9 mouse cellular contexts compared by ENCODE assay signal in the genomic region with DNA sequence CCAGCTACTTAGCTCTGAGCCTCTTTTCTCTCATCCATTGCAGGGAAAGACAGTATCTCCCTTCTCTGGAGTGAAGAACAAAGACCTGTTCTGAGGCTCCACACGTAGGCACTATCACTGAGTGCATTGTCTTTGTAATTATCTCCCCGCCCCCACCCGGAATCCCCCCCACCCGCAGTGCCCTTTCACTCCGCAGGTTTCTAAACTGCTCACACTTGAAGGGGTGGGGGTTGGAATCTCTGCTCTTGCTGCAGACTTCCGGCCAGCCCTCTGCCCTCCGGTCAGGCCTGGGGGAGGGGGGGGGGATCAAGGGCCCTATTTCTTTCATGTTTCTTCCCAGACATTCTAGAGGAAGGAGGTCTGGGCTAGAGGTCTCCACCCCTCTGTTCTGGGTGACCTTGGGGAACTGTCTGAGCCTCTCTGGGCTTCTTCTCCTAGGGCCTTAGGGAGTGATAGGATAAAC. TPM values are rescaled to one million over a fixed set of nuclear protein-coding genes. Genes with fewer than 3 reads are reported as not detected.
DNase-seq lines count a peak whose midpoint lies in the region; ATAC-seq and TF ChIP-seq lines count a peak whose summit lies in the region.
"Had no signal": no experiment of that assay in that cellular context is flagged by ENCODE, and none has a peak within 500 bp of the region (broad histone marks: within the 10 kb centered on the region; RNA-seq: fewer than 3 reads in every experiment).

No protein-coding gene starts in this region.

- WGBS in embryonic facial prominence, embryonic 10.5 days, result 2% methylated on average over 7 of the region's 7 CpGs
- 2% methylated on average over 7 of the region's 7 CpGs for WGBS in hindbrain, postnatal 0 days
- WGBS in neural tube, embryonic 11.5 days, result 2% methylated on average over 7 of the region's 7 CpGs

- no peaks in the 10 kb centered on the region for H3K36me3 ChIP-seq in embryonic facial prominence, embryonic 10.5 days (replicated peaks)
- no peaks in the 10 kb centered on the region for H3K36me3 ChIP-seq in hindbrain, postnatal 0 days (ENCODE audit: insufficient read depth, low read length)
- H3K36me3 ChIP-seq in neural tube, embryonic 11.5 days (ENCODE audit: control insufficient read depth, insufficient read depth, low read length), result no peaks in the 10 kb centered on the region

- H3K4me2 ChIP-seq in hindbrain, postnatal 0 days (ENCODE audit: low read depth, low read length), result no peak overlapping the region
- no peak overlapping the region for H3K4me2 ChIP-seq in neural tube, embryonic 11.5 days (ENCODE audit: low read depth)

- H3K27me3 ChIP-seq in embryonic facial prominence, embryonic 10.5 days (replicated peaks; ENCODE audit: low read depth, poor library complexity, severe bottlenecking), result peaks cover 5% of the 10 kb centered on the region; the same call in 1 of the 2 replicates
- no peaks in the 10 kb centered on the region for H3K27me3 ChIP-seq in hindbrain, postnatal 0 days (ENCODE audit: insufficient read depth, low read length)
- no peaks in the 10 kb centered on the region for H3K27me3 ChIP-seq in neural tube, embryonic 11.5 days (ENCODE audit: control insufficient read depth, insufficient read depth, low read length)

- peak overlapping the region; percentile 82 for H3K27ac ChIP-seq in embryonic facial prominence, embryonic 10.5 days (replicated peaks)
- no peak overlapping the region for H3K27ac ChIP-seq in hindbrain, postnatal 0 days
- H3K27ac ChIP-seq in neural tube, embryonic 11.5 days (ENCODE audit: low read depth, low read length), result no peak overlapping the region

- peaks cover 50% of the 10 kb centered on the region for H3K4me1 ChIP-seq in embryonic facial prominence, embryonic 10.5 days
- peaks cover 14% of the 10 kb centered on the region for H3K4me1 ChIP-seq in hindbrain, postnatal 0 days (ENCODE audit: insufficient read depth, low read length)
- peaks cover 17% of the 10 kb centered on the region for H3K4me1 ChIP-seq in neural tube, embryonic 11.5 days (ENCODE audit: control insufficient read depth, insufficient read depth, low read length)

- TF ChIP-seq CTCF in hindbrain, postnatal 0 days (IDR thresholded peaks at IDR 0.05; ENCODE audit: low read depth), result no peak

- H3K4me3 ChIP-seq in embryonic facial prominence, embryonic 10.5 days, result peak overlapping the region; percentile 33
- H3K4me3 ChIP-seq in hindbrain, postnatal 0 days (ENCODE audit: low read length), result no peak overlapping the region
- no peak overlapping the region for H3K4me3 ChIP-seq in neural tube, embryonic 11.5 days (ENCODE audit: low read depth, low read length)

- 0 out of 2 replicates have a peak, but pooled peaks have one; percentile 31 for ATAC-seq in hindbrain, postnatal 0 days
- ATAC-seq in neural tube, embryonic 11.5 days (ENCODE audit: insufficient read depth, low FRiP score, low TSS enrichment), result no peak
- ATAC-seq: activated CD4-positive, CD25-positive, alpha-beta regulatory T cell, adult 4 months had no signal

- peak; percentile 64 for DNase-seq in WW6 (ENCODE audit: low read depth, low spot score)
- DNase-seq in embryonic facial prominence, embryonic 10.5 days (ENCODE audit: low spot score), result peak; percentile 76
- no peak for DNase-seq in hindbrain, postnatal 0 days (ENCODE audit: low spot score)
- peak; percentile 42 for DNase-seq in neural tube, embryonic 11.5 days (ENCODE audit: low spot score)
- DNase-seq in left cerebral cortex, adult 9 months (ENCODE audit: low spot score in 2 of 2), result no peak
- DNase-seq in layer of hippocampus, adult 11-12 months (ENCODE audit: low spot score), result no peak
- no peak for DNase-seq in thymus, postnatal 25 days
- DNase-seq: cerebellum, postnatal 14 days had no signal

- 0 out of 2 replicates have a peak overlapping the region, but pooled peaks have one; percentile 7 for H3K9ac ChIP-seq in hindbrain, postnatal 0 days (replicated peaks; ENCODE audit: low read length)
- no peak overlapping the region for H3K9ac ChIP-seq in neural tube, embryonic 11.5 days (ENCODE audit: low read length)

- H3K9me3 ChIP-seq in embryonic facial prominence, embryonic 10.5 days, result no peaks in the 10 kb centered on the region
- H3K9me3 ChIP-seq in hindbrain, postnatal 0 days (ENCODE audit: low read length), result no peaks in the 10 kb centered on the region
- no peaks in the 10 kb centered on the region for H3K9me3 ChIP-seq in neural tube, embryonic 11.5 days (ENCODE audit: control insufficient read depth, low read length)

RNA-seq across cellular contexts. Expression of a gene that starts 0.4 kb away (rescaled TPM):
- 22.1 and 23.1 TPM in 2 replicates for polyA plus RNA-seq in embryonic facial prominence, embryonic 10.5 days (2016; fragmentation: Nextera tagmentation; extraction: Ambion mirVana)
- 133 and 134 TPM in 2 replicates for total RNA-seq in hindbrain, postnatal 0 days (2014; rRNA removed)
- polyA plus RNA-seq in hindbrain, postnatal 0 days (2015; fragmentation: Nextera tagmentation; extraction: Ambion mirVana), result 23.2 and 25.4 TPM in 2 replicates
- polyA plus RNA-seq in neural tube, embryonic 11.5 days (2014; fragmentation: Nextera tagmentation; extraction: Ambion mirVana), result 15.1 and 17.8 TPM in 2 replicates

RNA-seq across cellular contexts. Expression of a gene that starts 51.2 kb away (rescaled TPM):
- polyA plus RNA-seq in embryonic facial prominence, embryonic 10.5 days (2016; fragmentation: Nextera tagmentation; extraction: Ambion mirVana), result 61.1 and 66.5 TPM in 2 replicates
- total RNA-seq in hindbrain, postnatal 0 days (2014; rRNA removed), result 69.6 and 74.4 TPM in 2 replicates
- 133 and 135 TPM in 2 replicates for polyA plus RNA-seq in hindbrain, postnatal 0 days (2015; fragmentation: Nextera tagmentation; extraction: Ambion mirVana)
- 34.9 and 36.8 TPM in 2 replicates for polyA plus RNA-seq in neural tube, embryonic 11.5 days (2014; fragmentation: Nextera tagmentation; extraction: Ambion mirVana)

Comparison
In these comparisons a context has a peak if more than half of its experiments do, and no peak if none do; other contexts are left out.
1. DNase-seq: peak in WW6 (single experiment), embryonic facial prominence, embryonic 10.5 days (single experiment) and neural tube, embryonic 11.5 days (single experiment); none in hindbrain, postnatal 0 days (single experiment), left cerebral cortex, adult 9 months (0 of 2), layer of hippocampus, adult 11-12 months (single experiment) and thymus, postnatal 25 days (single experiment).